Mouse (Mus musculus) embryonic fibroblast, embryonic 13.5 days (primary cell): ENCODE measurements around the gene Ttc39b.

ENCODE experiments used
- CTCF ChIP-seq: IDR thresholded peaks from 2 replicates; pipeline ENCODE4 v1.5.1; 2011; ENCODE audit warnings: mild to moderate bottlenecking, control low read depth, low read length, moderate library complexity, borderline replicate concordance; ENCODE audit not compliant: insufficient read depth
- POLR2A ChIP-seq: IDR thresholded peaks from 2 replicates; pipeline ENCODE4 v1.6.1; 2011; ENCODE audit warnings: low read depth, mild to moderate bottlenecking, control low read depth, low read length, moderate library complexity

- TF ChIP-seq POLR2A (no peak), CTCF (no peak)
These were observed 146.6 kb downstream of the Ttc39b start for GRCm38 (mm10) chr4:83177471-83177870.
